Mouse (Mus musculus) erythroblast, embryonic 14.5 days (primary cell): ENCODE results near the gene Slc17a8.

Experiments
- GATA1 ChIP-seq: IDR thresholded peaks from 2 replicates; pipeline ENCODE4 v1.6.1; 2012; ENCODE audit warnings: low read length, inconsistent platforms, mixed read lengths
- TAL1 ChIP-seq: IDR thresholded peaks from 3 replicates; pipeline ENCODE4 v1.6.1; 2012; ENCODE audit warnings: low read length, inconsistent platforms, mixed read lengths

GRCm38 (mm10) chr10:89565301-89566022 is 55.6 kb downstream of the Slc17a8 start:
- TF ChIP-seq GATA1 (no peak), TAL1 (no peak)
